Mouse (Mus musculus): ENCODE data around the gene Rhbg. TPM values are rescaled to one million over a fixed set of nuclear protein-coding genes. Genes with fewer than 3 reads are reported as not detected.

Rhbg gene
- total RNA-seq, 2 experiments from 2014 or later, result not detected

DNA sequence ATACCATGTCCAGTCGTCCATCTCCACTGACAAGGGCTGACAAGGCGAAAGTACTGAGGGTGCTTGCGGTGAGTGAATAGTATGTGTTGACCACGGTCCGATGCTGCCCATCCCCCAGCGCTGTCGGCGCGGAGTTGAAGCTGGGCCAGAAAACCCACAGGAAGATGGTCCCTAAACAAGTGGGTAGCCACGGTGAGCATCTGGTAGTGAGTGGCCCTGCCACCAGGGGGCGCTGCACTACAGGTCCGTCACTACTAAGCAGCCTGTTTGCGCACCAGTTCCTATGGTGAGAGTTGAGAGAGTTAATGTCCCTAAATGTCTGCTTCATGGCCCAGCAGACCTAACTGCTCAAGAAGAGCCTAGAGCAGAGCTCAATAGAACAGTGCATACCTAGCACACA, 8.7 kb downstream of the Rhbg start:
- Histone ChIP-seq H3K27ac (no peak overlapping the region), H3K4me3 (no peak overlapping the region)
- DNase-seq (ENCODE audit: low spot score in 2 of 2), result peak in 1 of 2 experiments; percentile 81
- peak; percentile 96 for TF ChIP-seq CTCF (conservative IDR thresholded peaks at IDR 0.05)

DNA sequence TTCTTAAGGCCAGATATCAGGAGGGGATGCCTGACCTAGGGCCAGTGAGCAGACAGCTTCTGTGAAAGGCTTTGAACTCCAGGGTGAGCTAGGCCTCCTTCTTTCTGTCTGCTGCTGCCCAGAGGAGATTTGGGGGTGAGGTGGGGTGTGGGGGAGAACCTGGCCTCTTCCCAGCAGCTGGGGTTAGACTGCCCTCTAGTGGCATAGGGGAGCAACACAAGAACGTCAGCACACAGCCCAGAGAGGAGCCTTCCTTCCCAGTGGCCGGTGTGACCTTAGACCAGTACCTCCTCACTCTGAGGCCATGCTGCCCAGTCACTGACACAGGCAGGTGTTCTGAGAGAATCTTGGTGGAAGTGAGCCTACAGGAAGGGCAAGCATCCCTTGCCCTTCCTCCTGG, 10.4 kb downstream of the Rhbg start:
- peak; percentile 91 for TF ChIP-seq CTCF (conservative IDR thresholded peaks at IDR 0.05)
- DNase-seq (ENCODE audit: low spot score in 2 of 2), result no peak

GRCm38 (mm10) chr3:88242531-88242930, 12.0 kb downstream of the Rhbg start:
- peak; percentile 88 for TF ChIP-seq CTCF (conservative IDR thresholded peaks at IDR 0.05)
- H3K27ac ChIP-seq, result peak overlapping the region; percentile 77; the same call in 1 of the 2 replicates
- no peak overlapping the region for H3K4me3 ChIP-seq
- peak; percentile 79 to 87 for DNase-seq (ENCODE audit: low spot score in 2 of 2)

More for the DNA sequence above, 10.4 kb downstream of the Rhbg start:
- no peak overlapping the region for H3K27ac ChIP-seq
- H3K4me3 ChIP-seq, result no peak overlapping the region

GRCm38 (mm10) chr3:88241045-88241786, 13.3 kb downstream of the Rhbg start:
- peak overlapping the region; percentile 77 for H3K27ac ChIP-seq
- no peak for DNase-seq (ENCODE audit: low spot score in 2 of 2)
- TF ChIP-seq CTCF (conservative IDR thresholded peaks at IDR 0.05), result no peak
- peak overlapping the region; percentile 15; the same call in 1 of the 2 replicates for H3K4me3 ChIP-seq

DNA sequence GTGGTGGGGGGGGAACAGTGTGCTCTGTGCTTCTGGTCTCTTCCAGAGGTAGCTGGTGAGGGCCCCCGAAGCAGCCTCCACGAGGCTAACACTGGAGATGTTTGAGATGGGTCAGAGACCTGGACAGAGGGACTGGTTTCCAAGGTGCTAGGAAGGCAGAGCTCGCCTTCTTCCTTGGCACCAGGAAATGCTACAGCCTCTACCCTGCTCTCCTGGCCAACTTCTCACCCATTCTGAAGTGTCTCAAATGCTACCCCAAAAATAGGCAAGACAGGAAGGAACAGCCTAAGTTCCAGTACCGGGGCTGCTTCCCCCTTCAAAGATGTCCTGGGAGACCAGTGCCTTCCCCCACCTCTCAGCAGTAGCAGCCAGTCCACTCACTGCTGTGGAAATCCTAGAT, 15.1 kb downstream of the Rhbg start:
- DNase-seq (ENCODE audit: low spot score in 2 of 2), result no peak
- Histone ChIP-seq H3K27ac (peak overlapping the region; percentile 77), H3K4me3 (no peak overlapping the region)
- TF ChIP-seq CTCF (conservative IDR thresholded peaks at IDR 0.05), result no peak

DNA sequence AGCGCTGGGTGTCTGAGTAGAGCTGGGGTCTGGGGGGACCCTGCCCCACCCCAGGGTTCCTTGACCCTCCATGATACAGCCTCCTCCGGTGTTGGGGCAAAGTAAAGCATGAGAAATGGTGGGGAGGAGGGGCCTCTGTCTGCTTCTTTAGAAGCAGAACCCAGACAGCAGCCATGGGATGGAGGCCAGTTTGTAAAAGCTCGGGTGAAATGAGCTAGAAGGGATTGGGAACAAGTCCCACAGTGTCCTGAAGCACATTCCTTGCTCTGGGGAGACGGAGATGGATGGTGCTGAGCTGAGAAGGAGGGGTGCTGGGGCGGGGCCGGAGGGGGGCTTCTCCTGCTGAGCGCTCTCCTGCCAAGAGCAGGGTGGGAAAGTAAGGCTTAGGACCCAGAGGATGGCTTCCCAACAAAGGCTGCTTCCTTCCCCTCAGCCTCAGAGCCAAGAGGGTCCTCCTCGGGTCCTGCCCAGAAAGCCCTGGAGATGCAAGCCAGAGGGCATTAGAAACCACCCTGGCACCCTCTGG, 15.6 kb downstream of the Rhbg start:
- DNase-seq (ENCODE audit: low spot score in 2 of 2), result no peak

DNA sequence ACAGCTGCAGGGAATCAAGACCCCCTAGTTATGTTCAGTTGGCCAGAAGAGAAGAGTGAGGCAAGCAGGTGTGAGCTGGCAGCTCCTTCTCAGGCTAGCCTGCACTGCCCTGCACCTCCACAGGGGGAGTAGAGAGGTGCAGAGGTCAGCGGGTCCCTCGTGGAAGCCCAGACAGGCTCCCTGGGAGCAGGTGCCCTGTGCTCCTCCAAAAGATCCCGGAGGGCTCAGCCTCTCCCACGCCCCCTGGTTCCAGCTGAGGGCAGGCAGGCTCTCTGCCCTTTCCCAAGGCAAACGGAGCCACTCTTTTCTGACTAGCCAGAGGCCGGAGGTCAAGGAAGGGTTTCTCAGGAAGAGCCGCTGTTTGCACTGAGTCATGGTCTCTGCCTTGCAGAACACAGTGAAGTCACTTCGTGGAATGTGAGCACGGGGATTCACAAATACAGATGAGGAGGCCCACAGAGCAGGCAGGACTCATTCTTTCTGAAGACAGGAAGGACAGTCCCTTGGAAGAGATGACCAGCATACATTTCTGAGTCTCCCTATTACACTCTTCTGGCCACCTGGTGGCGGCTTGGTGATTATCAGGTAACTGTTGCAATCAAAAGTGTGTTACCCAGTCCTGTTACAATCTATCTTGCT, 16.8 kb downstream of the Rhbg start:
- DNase-seq (ENCODE audit: low spot score in 2 of 2), result no peak
- H3K27ac ChIP-seq, result peak overlapping the region; percentile 64

More for the DNA sequence above, 15.6 kb downstream of the Rhbg start:
- H3K27ac ChIP-seq, result peak overlapping the region; percentile 77
- TF ChIP-seq CTCF (conservative IDR thresholded peaks at IDR 0.05), result no peak
- H3K4me3 ChIP-seq, result no peak overlapping the region

DNA sequence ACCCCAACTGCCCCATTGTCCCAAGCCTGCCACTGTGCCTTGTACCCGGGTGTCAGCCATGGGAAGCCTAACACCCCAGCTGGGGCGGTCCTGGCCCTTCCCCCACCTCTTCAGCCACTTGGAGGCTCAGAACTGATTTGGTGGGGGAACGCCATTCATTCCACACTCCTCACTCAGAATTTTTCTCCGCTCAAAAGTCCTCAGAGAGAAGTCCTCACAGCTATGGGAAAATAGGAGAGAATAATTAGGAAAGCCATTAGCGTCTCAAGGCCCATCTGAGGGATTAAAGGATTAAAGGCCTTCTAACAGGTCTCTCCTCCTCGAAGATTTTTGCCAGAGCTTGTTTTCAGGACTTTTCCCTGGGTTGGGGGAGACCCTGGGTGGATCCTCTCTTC, 17.4 kb downstream of the Rhbg start:
- no peak for DNase-seq (ENCODE audit: low spot score in 2 of 2)
- H3K4me3 ChIP-seq, result no peak overlapping the region
- TF ChIP-seq CTCF (conservative IDR thresholded peaks at IDR 0.05), result no peak
- H3K27ac ChIP-seq, result peak overlapping the region; percentile 64; the same call in 1 of the 2 replicates

More for the DNA sequence above, 16.8 kb downstream of the Rhbg start:
- peak; percentile 59 for TF ChIP-seq CTCF (conservative IDR thresholded peaks at IDR 0.05)
- no peak overlapping the region for H3K4me3 ChIP-seq

GRCm38 (mm10) chr3:88235616-88236015, 18.9 kb downstream of the Rhbg start:
- Histone ChIP-seq H3K27ac (peak overlapping the region; percentile 85; the same call in 1 of the 2 replicates), H3K4me3 (no peak overlapping the region)
- DNase-seq (ENCODE audit: low spot score in 2 of 2), result no peak
- TF ChIP-seq CTCF (conservative IDR thresholded peaks at IDR 0.05), result no peak

DNA sequence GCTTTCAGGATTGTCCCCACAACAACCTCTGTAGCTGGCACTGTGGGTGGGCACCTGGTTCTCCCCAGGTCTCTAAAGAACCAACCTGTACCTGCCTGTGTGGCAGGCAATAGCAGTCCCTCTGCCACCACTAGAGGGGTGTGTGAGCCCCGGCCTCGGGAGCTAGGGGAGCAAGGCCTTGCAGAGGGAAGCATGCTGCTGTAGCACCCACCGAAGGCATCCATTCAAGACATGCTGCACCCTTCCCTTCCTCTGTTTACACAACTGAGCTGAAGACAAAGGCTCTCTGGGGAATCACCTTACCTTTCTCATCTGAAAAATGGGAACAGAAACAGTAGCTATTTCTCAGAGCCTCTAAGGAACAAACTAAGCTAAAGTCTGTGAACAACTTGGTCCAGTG, 19.3 kb downstream of the Rhbg start:
- Histone ChIP-seq H3K27ac (peak overlapping the region; percentile 85; the same call in 1 of the 2 replicates), H3K4me3 (no peak overlapping the region)
- peak; percentile 81 for TF ChIP-seq CTCF (conservative IDR thresholded peaks at IDR 0.05)
- no peak for DNase-seq (ENCODE audit: low spot score in 2 of 2)

- peak overlapping the region; percentile 85 for H3K27ac ChIP-seq
- no peak for TF ChIP-seq CTCF (conservative IDR thresholded peaks at IDR 0.05)
- no peak overlapping the region for H3K4me3 ChIP-seq
- no peak for DNase-seq (ENCODE audit: low spot score in 2 of 2)
Measured at GRCm38 (mm10) chr3:88234041-88234440, 20.5 kb downstream of the Rhbg start.

DNA sequence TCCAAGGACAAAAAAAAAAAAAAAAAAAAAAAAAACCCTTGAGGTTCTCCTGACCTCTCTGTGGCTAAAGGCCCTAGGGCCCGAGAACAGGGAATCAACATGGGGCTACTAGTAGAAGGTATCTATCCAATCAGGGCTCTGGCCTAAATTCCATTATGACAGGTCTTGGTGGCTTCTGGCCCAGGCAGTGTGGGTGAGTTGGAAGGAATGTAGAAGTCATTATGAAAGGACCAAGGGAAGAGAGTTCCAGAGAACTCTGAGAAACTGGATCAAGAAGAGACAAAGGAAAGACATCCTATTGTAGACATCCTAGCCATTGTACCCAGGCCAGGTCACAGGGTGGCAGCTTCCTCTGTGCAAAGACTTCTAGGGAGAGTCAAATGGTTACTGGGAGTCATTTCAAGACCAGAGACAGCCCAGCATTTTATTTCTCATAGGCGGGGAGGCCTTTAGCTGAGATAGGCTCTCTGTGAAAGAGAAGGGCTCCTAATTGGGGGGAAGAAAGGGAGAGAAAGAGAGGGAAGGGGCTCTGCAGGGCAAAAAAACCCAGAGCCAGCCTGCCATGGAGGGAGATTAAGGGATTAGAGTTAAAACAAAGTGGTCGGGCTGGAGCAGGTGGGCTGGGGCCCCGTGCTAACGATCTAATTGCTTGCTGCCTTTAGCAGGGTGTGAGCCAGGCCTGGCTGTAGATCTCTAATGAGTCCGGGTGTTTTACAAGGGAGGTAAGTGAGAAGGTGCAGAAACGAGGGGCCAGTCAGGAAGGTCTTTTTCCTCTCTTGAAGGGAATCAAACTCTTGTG, 21.5 kb downstream of the Rhbg start:
- peak overlapping the region; percentile 85 for H3K27ac ChIP-seq
- H3K4me3 ChIP-seq, result no peak overlapping the region
- no peak for DNase-seq (ENCODE audit: low spot score in 2 of 2)
- no peak for TF ChIP-seq CTCF (conservative IDR thresholded peaks at IDR 0.05)

DNA sequence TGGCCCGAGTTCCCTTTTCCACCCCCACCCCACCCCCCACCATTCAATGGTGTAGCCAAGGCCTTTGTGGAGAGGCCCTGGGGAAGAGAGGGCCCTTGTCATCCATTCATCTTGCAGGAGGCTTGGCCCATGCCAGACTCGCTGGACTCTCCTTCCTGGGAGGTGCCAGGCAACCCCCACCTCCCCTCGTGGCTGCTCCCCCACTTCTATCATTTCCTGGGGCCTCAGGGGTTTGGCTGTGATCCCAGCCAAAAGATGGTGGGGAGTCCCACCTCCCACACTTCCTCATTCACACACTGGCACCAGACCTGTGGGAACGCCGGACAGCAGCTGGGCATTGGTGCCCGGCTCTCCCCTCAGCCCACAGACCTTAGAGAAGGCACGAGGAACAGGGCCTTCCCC, 22.2 kb downstream of the Rhbg start:
- DNase-seq (ENCODE audit: low spot score in 2 of 2), result peak; percentile 56 to 85
- no peak overlapping the region for H3K4me3 ChIP-seq
- TF ChIP-seq CTCF (conservative IDR thresholded peaks at IDR 0.05), result no peak
- H3K27ac ChIP-seq, result peak overlapping the region; percentile 86

Measured in layer of hippocampus, adult 2 months (tissue).